Mouse (Mus musculus) forebrain, embryonic 11.5 days (tissue): ENCODE data around the gene Vmn2r40. TPM values are rescaled to one million over a fixed set of nuclear protein-coding genes. Genes with fewer than 3 reads are reported as not detected.
"Not testable (repeated sequence)": the region's sequence is repeated elsewhere in the genome, so short reads cannot be mapped to it uniquely, and the experiment has no call there.

Experiments used
- ATAC-seq: fragments of 200-750 bp; cut with Nextera tagmentation; replicated peaks from 2 replicates; pipeline ENCODE4 v1.8.0; 2017; ENCODE audit warnings: moderate TSS enrichment; ENCODE audit not compliant: low FRiP score
- DNase-seq: peaks from one replicate; pipeline ENCODE4 v3.0.0-alpha.2; 2017; ENCODE audit warnings: low spot score
- H3K27ac ChIP-seq: fragments of 300-500 bp; sonication (generic); 2 replicates; pipeline ENCODE4 v1.5.1; 2014; ENCODE audit warnings: low read depth, low read length
- H3K27me3 ChIP-seq: fragments of 300-500 bp; sonication (generic); 2 replicates; pipeline ENCODE4 v1.6.1; 2014; ENCODE audit warnings: mild to moderate bottlenecking, low read length, mixed read lengths; ENCODE audit not compliant: control insufficient read depth, insufficient read depth
- H3K36me3 ChIP-seq: fragments of 300-500 bp; sonication (generic); 2 replicates; pipeline ENCODE4 v1.6.1; 2014; ENCODE audit warnings: mild to moderate bottlenecking, low read length, moderate library complexity, mixed read lengths; ENCODE audit not compliant: control insufficient read depth, insufficient read depth
- H3K4me1 ChIP-seq: fragments of 300-500 bp; sonication (generic); replicated peaks from 2 replicates; pipeline ENCODE4 v1.6.1; 2014; ENCODE audit warnings: low read length, mixed read lengths; ENCODE audit not compliant: control insufficient read depth, insufficient read depth
- H3K4me2 ChIP-seq: fragments of 300-500 bp; sonication (generic); 2 replicates; pipeline ENCODE4 v1.6.1; 2014; ENCODE audit warnings: low read depth, mild to moderate bottlenecking, low read length, moderate library complexity, mixed read lengths; ENCODE audit not compliant: severe bottlenecking
- H3K4me3 ChIP-seq: fragments of 300-500 bp; sonication (generic); 2 replicates; pipeline ENCODE4 v1.5.1; 2014; ENCODE audit warnings: low read depth, low read length
- H3K9ac ChIP-seq: fragments of 300-500 bp; sonication (generic); 2 replicates; pipeline ENCODE4 v1.6.1; 2014; ENCODE audit warnings: low read length
- H3K9me3 ChIP-seq: fragments of 300-500 bp; sonication (generic); 2 replicates; pipeline ENCODE4 v1.6.1; 2016; ENCODE audit warnings: low read length, mixed read lengths; ENCODE audit not compliant: control insufficient read depth
- WGBS: fragments of 180-500 bp; shearing (Covaris S2); extraction: QIAGEN DNeasy Blood & Tissue Kit; methylation state at CpG from one replicate; pipeline ENCODE4 v1.1.7; 2014; 5-methylcytosine and 5-hydroxymethylcytosine counted together
- polyA plus RNA-seq: library from polyadenylated mRNA; unstranded; fragments of >200 nt; fragmentation: Nextera tagmentation; extraction: Ambion mirVana; gene quantifications from 2 replicates; pipeline ENCODE4 v1.2.1, GENCODE M21; 2014

Vmn2r40 gene
- not detected in 2 replicates for polyA plus RNA-seq

GRCm38 (mm10) chr7:8931335-8931734, at the start of gene Vmn2r40:
Gene Vmn2r40 (minus strand): TSS chr7:8931435.
- H3K36me3 ChIP-seq, DNase-seq, H3K4me1 ChIP-seq, H3K9ac ChIP-seq, H3K4me2 ChIP-seq, H3K4me3 ChIP-seq, H3K27ac ChIP-seq, ATAC-seq, H3K9me3 ChIP-seq, H3K27me3 ChIP-seq: not testable (repeated sequence)
- WGBS, result no CpG with 5 or more reads among the region's 1 CpGs

Other genes starting within 250 kb of the Vmn2r40 start
- gene Vmn2r39, start 99.4 kb upstream of the Vmn2r40 start, polyA plus RNA-seq, result not detected in 2 replicates
- not detected in 2 replicates for gene Vmn2r38, start 166.4 kb upstream of the Vmn2r40 start, polyA plus RNA-seq